23 mouse cellular contexts compared by ENCODE assay signal in genomic region chr12:111160871-111161270, GRCm38 (mm10). TPM values are rescaled to one million over a fixed set of nuclear protein-coding genes. Genes with fewer than 3 reads are reported as not detected.
"Had no signal": no experiment of that assay in that cellular context is flagged by ENCODE, and none has a peak within 500 bp of the region (broad histone marks: within the 10 kb centered on the region; RNA-seq: fewer than 3 reads in every experiment).

No protein-coding gene starts in this region.

- H3K9ac ChIP-seq: midbrain, embryonic 15.5 days had no signal

- H3K27me3 ChIP-seq: limb, embryonic 15.5 days; liver, embryonic 13.5 days; midbrain, embryonic 15.5 days had no signal

- H3K9me3 ChIP-seq: limb, embryonic 15.5 days; liver, embryonic 13.5 days; midbrain, embryonic 15.5 days had no signal

- H3K36me3 ChIP-seq: limb, embryonic 15.5 days; liver, embryonic 13.5 days; midbrain, embryonic 15.5 days had no signal

- H3K27ac ChIP-seq: limb, embryonic 15.5 days had no signal

- H3K4me2 ChIP-seq: limb, embryonic 15.5 days; midbrain, embryonic 11.5 days; midbrain, embryonic 15.5 days had no signal

- H3K4me3 ChIP-seq: limb, embryonic 15.5 days; midbrain, embryonic 15.5 days had no signal

- DNase-seq: kidney, adult 18-20 months; kidney, postnatal 10 days; layer of hippocampus, postnatal 36 days; liver, embryonic 13.5 days; lung, adult 18-20 months; right cerebral cortex, adult 18-20 months; right cerebral cortex, postnatal 25 days; thymus, adult 18-20 months; thymus, postnatal 14 days had no signal

- ATAC-seq: midbrain, embryonic 15.5 days had no signal

RNA-seq across cellular contexts. Expression of gene 4930595D18Rik, which starts 23.4 kb away (rescaled TPM):
- total RNA-seq: layer of hippocampus, adult 8-10 months; layer of hippocampus, postnatal 36 days; left cerebral cortex, adult 8-10 months; left cerebral cortex, postnatal 25 days; megakaryocyte progenitor cell, adult 5-6 weeks had no signal
- polyA plus RNA-seq: kidney, embryonic 14.5 days; large intestine, adult 2 months; limb, embryonic 11.5 days; limb, embryonic 15.5 days; liver, embryonic 13.5 days; lung, embryonic 16.5 days; midbrain, embryonic 11.5 days; neural tube, embryonic 14.5 days; small intestine, adult 2 months; stomach, embryonic 14.5 days had no signal
